Mouse (Mus musculus) MEL (cell line): ENCODE data around the gene Crcp. TPM values are rescaled to one million over a fixed set of nuclear protein-coding genes. Genes with fewer than 3 reads are reported as not detected.
A peak's percentile ranks its signal among the peaks of the same experiment; 100 is the strongest.

Experiments used
- DNase-seq: peaks from one replicate; pipeline ENCODE4 v3.0.0; 2011; ENCODE audit warnings: low read depth, low spot score
- H3K27ac ChIP-seq: 2 replicates; pipeline ENCODE4 v1.5.1; 2012; ENCODE audit warnings: low read depth, mild to moderate bottlenecking, control low read depth, low read length, moderate library complexity; ENCODE audit not compliant: control insufficient read depth
- H3K27me3 ChIP-seq, 2 experiments: fragments of 150-350 bp in 1 of 2; sonication (generic) in 1 of 2; 2 replicates each; pipeline ENCODE4 v1.6.1; 2012; ENCODE audit warnings: low read length in 2 of 2, mild to moderate bottlenecking in 2 of 2, improper control_type of control experiment in 1 of 2, moderate library complexity in 1 of 2; ENCODE audit not compliant: insufficient read depth in 2 of 2, control insufficient read depth in 1 of 2
- H3K36me3 ChIP-seq, 2 experiments: 2 replicates each; pipeline ENCODE4 v1.6.1; 2012 to 2014; ENCODE audit warnings: low read length in 2 of 2, improper control_type of control experiment in 1 of 2, inconsistent platforms in 1 of 2, mild to moderate bottlenecking in 1 of 2; ENCODE audit not compliant: insufficient read depth in 2 of 2, control insufficient read depth in 1 of 2
- H3K4me1 ChIP-seq, 2 experiments: fragments of 150-350 bp in 1 of 2; sonication (generic) in 1 of 2; 2 replicates each; pipeline ENCODE4 v1.6.1; 2012; ENCODE audit warnings: low read length in 2 of 2, improper control_type of control experiment in 1 of 2, mild to moderate bottlenecking in 1 of 2; ENCODE audit not compliant: insufficient read depth in 2 of 2, control insufficient read depth in 1 of 2
- H3K4me3 ChIP-seq, 2 experiments: fragments of 150-350 bp in 1 of 2; sonication (generic) in 1 of 2; 2 replicates each; pipeline ENCODE4 v1.5.1; 2012; ENCODE audit warnings: low read depth in 2 of 2, low read length in 2 of 2, mild to moderate bottlenecking in 2 of 2, moderate library complexity in 2 of 2, control low read depth in 1 of 2, improper control_type of control experiment in 1 of 2; ENCODE audit not compliant: control insufficient read depth in 1 of 2, insufficient read depth in 1 of 2
- H3K79me2 ChIP-seq: 2 replicates; pipeline ENCODE4 v1.6.1; 2012; ENCODE audit warnings: mild to moderate bottlenecking, low read length, moderate library complexity; ENCODE audit not compliant: control insufficient read depth, poor library complexity, insufficient read depth
- H3K9ac ChIP-seq: 2 replicates; pipeline ENCODE4 v1.6.1; 2012; ENCODE audit warnings: low read depth, mild to moderate bottlenecking, control low read depth, low read length, moderate library complexity; ENCODE audit not compliant: control insufficient read depth, poor library complexity, severe bottlenecking
- H3K9me3 ChIP-seq: fragments of 150-350 bp; sonication (generic); replicated peaks from 2 replicates; pipeline ENCODE4 v1.6.1; 2012; ENCODE audit warnings: mild to moderate bottlenecking, low read length, improper control_type of control experiment, moderate library complexity; ENCODE audit not compliant: insufficient read depth
- BHLHE40 ChIP-seq: IDR thresholded peaks from 2 replicates; pipeline ENCODE4 v1.6.1; 2012; ENCODE audit warnings: low read depth, mild to moderate bottlenecking, inconsistent platforms, low read length, improper control_type of control experiment, borderline replicate concordance
- CHD2 ChIP-seq: IDR thresholded peaks from 2 replicates; pipeline ENCODE4 v1.6.1; 2011; ENCODE audit warnings: low read length, improper control_type of control experiment
- E2F4 ChIP-seq: IDR thresholded peaks from 2 replicates; pipeline ENCODE4 v1.6.1; 2011; ENCODE audit warnings: low read depth, low read length, improper control_type of control experiment, borderline replicate concordance
- ELF1 ChIP-seq: IDR thresholded peaks from 2 replicates; pipeline ENCODE4 v1.6.1; 2014; ENCODE audit warnings: low read depth, mild to moderate bottlenecking, inconsistent platforms, low read length, improper control_type of control experiment, moderate library complexity
- EP300 ChIP-seq, 2 experiments: IDR thresholded peaks; 2 replicates each; pipeline ENCODE4 v1.6.1; 2011; ENCODE audit warnings: improper control_type of control experiment in 2 of 2, low read length in 2 of 2, low read depth in 1 of 2, mild to moderate bottlenecking in 1 of 2
- GABPA ChIP-seq: IDR thresholded peaks from 2 replicates; pipeline ENCODE4 v1.6.1; 2012; ENCODE audit warnings: low read depth, mild to moderate bottlenecking, inconsistent platforms, low read length, improper control_type of control experiment, moderate library complexity
- GATA1 ChIP-seq: IDR thresholded peaks from 2 replicates; pipeline ENCODE4 v1.6.1; 2011; ENCODE audit warnings: low read depth, low read length, improper control_type of control experiment
- JUND ChIP-seq: IDR thresholded peaks from 2 replicates; pipeline ENCODE4 v1.6.1; 2011; ENCODE audit warnings: low read depth, mild to moderate bottlenecking, improper control_type of control experiment, low read length
- KAT2A ChIP-seq: conservative IDR thresholded peaks from 2 replicates; pipeline ENCODE4 v1.6.1; 2012; ENCODE audit warnings: low read depth, low read length, improper control_type of control experiment, inconsistent platforms
- MEF2A ChIP-seq: IDR thresholded peaks from 2 replicates; pipeline ENCODE4 v1.6.1; 2014; ENCODE audit warnings: low read depth, mild to moderate bottlenecking, inconsistent platforms, low read length, improper control_type of control experiment; ENCODE audit not compliant: poor library complexity, insufficient replicate concordance, severe bottlenecking; ENCODE audit errors: extremely low read depth
- MXI1 ChIP-seq: IDR thresholded peaks from 2 replicates; pipeline ENCODE4 v1.6.1; 2011; ENCODE audit warnings: mild to moderate bottlenecking, low read depth, low read length, improper control_type of control experiment
- MYB ChIP-seq: IDR thresholded peaks from 2 replicates; pipeline ENCODE4 v1.6.1; 2011; ENCODE audit warnings: mild to moderate bottlenecking, low read depth, low read length, improper control_type of control experiment
- MYC ChIP-seq: IDR thresholded peaks from 2 replicates; pipeline ENCODE4 v1.6.1; 2011; ENCODE audit warnings: low read depth, mild to moderate bottlenecking, low read length, improper control_type of control experiment, moderate library complexity
- NELFE ChIP-seq: IDR thresholded peaks from 2 replicates; pipeline ENCODE4 v1.6.1; 2011; ENCODE audit warnings: low read depth, low read length, improper control_type of control experiment
- NRF1 ChIP-seq: IDR thresholded peaks from 2 replicates; pipeline ENCODE4 v1.6.1; 2014; ENCODE audit warnings: low read depth, mild to moderate bottlenecking, inconsistent platforms, low read length, improper control_type of control experiment, moderate library complexity; ENCODE audit not compliant: poor library complexity, insufficient read depth, severe bottlenecking
- POLR2AphosphoS2 ChIP-seq: IDR thresholded peaks from 2 replicates; pipeline ENCODE4 v1.6.1; 2011; ENCODE audit warnings: low read length, improper control_type of control experiment
- POLR2AphosphoS5 ChIP-seq: IDR thresholded peaks from 2 replicates; pipeline ENCODE4 v1.6.1; 2012; ENCODE audit warnings: low read depth, borderline replicate concordance, mild to moderate bottlenecking, inconsistent platforms, low read length, moderate library complexity, mixed read lengths
- RAD21 ChIP-seq: IDR thresholded peaks from 2 replicates; pipeline ENCODE4 v1.6.1; 2011; ENCODE audit warnings: mild to moderate bottlenecking, low read depth, low read length, improper control_type of control experiment
- TAL1 ChIP-seq: IDR thresholded peaks from 2 replicates; pipeline ENCODE4 v1.6.1; 2012; ENCODE audit warnings: mild to moderate bottlenecking, inconsistent platforms, low read length, moderate library complexity, mixed read lengths
- TBP ChIP-seq: IDR thresholded peaks from 2 replicates; pipeline ENCODE4 v1.8.0; 2011; ENCODE audit warnings: low read depth, low read length, improper control_type of control experiment
- UBTF ChIP-seq: IDR thresholded peaks from 2 replicates; pipeline ENCODE4 v1.6.1; 2012; ENCODE audit warnings: low read depth, mild to moderate bottlenecking, inconsistent platforms, low read length, improper control_type of control experiment, moderate library complexity, borderline replicate concordance; ENCODE audit not compliant: insufficient read depth
- USF2 ChIP-seq, 2 experiments: IDR thresholded peaks; 2 replicates each; pipeline ENCODE4 v1.6.1; 2011 to 2012; ENCODE audit warnings: improper control_type of control experiment in 2 of 2, low read length in 2 of 2, borderline replicate concordance in 1 of 2, inconsistent platforms in 1 of 2, low read depth in 1 of 2, mild to moderate bottlenecking in 1 of 2; ENCODE audit not compliant: insufficient read depth in 1 of 2
- ZC3H11A ChIP-seq: IDR thresholded peaks from 2 replicates; pipeline ENCODE4 v1.6.1; 2012; ENCODE audit warnings: low read depth, mild to moderate bottlenecking, inconsistent platforms, low read length, improper control_type of control experiment
- ZMIZ1 ChIP-seq: IDR thresholded peaks from 2 replicates; pipeline ENCODE4 v1.6.1; 2012; ENCODE audit warnings: low read depth, mild to moderate bottlenecking, inconsistent platforms, low read length, improper control_type of control experiment, moderate library complexity
- ZNF384 ChIP-seq: IDR thresholded peaks from 2 replicates; pipeline ENCODE4 v1.6.1; 2012; ENCODE audit warnings: low read depth, mild to moderate bottlenecking, inconsistent platforms, low read length, improper control_type of control experiment
- polyA plus RNA-seq, 2 experiments: library from polyadenylated mRNA; stranded (reverse) in 1 of 2; unstranded in 1 of 2; fragments of >175 nt in 1 of 2; fragments of >200 nt in 1 of 2; gene quantifications; 2 replicates each; pipeline versions ENCODE4 v1.2.1 to v1.2.4; 2012; ENCODE audit warnings: low replicate concordance in 2 of 2, low read depth in 1 of 2; ENCODE audit not compliant: insufficient read length in 2 of 2, insufficient read depth in 1 of 2, missing spikeins in 1 of 2
- total RNA-seq: library from RNA; depleted of rRNA; stranded (reverse); fragments of 300-350 nt; gene quantifications from 2 replicates; pipeline ENCODE4 v1.2.3, GENCODE M21; 2012

Gene Crcp
- total and polyA plus RNA-seq, 3 experiments, result 56.2 to 69.6 TPM; not detected in 1

- TF ChIP-seq USF2 (IDR thresholded peaks at IDR 0.05; ENCODE audit: borderline replicate concordance in 1 of 2, insufficient read depth in 1 of 2, low read depth in 1 of 2, low read length in 2 of 2) (no peak), GATA1 (0 out of 2 replicates have a peak, but pooled peaks have one; percentile 8), CHD2 (no peak)
These were observed at the start of gene Crcp, which contains the start of gene Asl (continued) for GRCm38 (mm10) chr5:130029142-130029897.

GRCm38 (mm10) chr5:129980216-129980615 is 48.9 kb upstream of the Crcp start:
- Histone ChIP-seq H3K36me3 (peaks cover 7 to 24% of the 10 kb centered on the region in 2 experiments), H3K4me3 (no peak overlapping the region), H3K79me2 (peaks cover 8% of the 10 kb centered on the region)

GRCm38 (mm10) chr5:129989376-129989775 is 39.7 kb upstream of the Crcp start:
- no peak for DNase-seq
- Histone ChIP-seq H3K36me3 (peaks cover 2 to 6% of the 10 kb centered on the region in 2 experiments; a peak in 3 of 4 replicates), H3K4me3 (no peak overlapping the region), H3K79me2 (no peaks in the 10 kb centered on the region), H3K27ac (no peak overlapping the region), H3K9me3 (no peaks in the 10 kb centered on the region), H3K27me3 (no peaks in the 10 kb centered on the region), H3K9ac (no peak overlapping the region), H3K4me1 (peaks cover 0 to 4% of the 10 kb centered on the region in 2 experiments; a peak in 1 of 4 replicates)
- TF ChIP-seq KAT2A (no peak), POLR2AphosphoS2 (0 out of 2 replicates have a peak, but pooled peaks have one; percentile 6), EP300 (IDR thresholded peaks at IDR 0.05; ENCODE audit: low read depth in 1 of 2, low read length in 2 of 2) (no peak)

More at GRCm38 (mm10) chr5:129980216-129980615, 48.9 kb upstream of the Crcp start:
- TF ChIP-seq ZC3H11A, result no peak
- TF ChIP-seq MXI1, result no peak
- TF ChIP-seq ZNF384, result no peak
- no peak for TF ChIP-seq MEF2A
- TF ChIP-seq NELFE, result no peak
- no peak for TF ChIP-seq JUND
- no peak for TF ChIP-seq TAL1
- no peak for TF ChIP-seq BHLHE40
- no peak for TF ChIP-seq ZMIZ1
- no peak for TF ChIP-seq UBTF
- TF ChIP-seq RAD21, result no peak
- TF ChIP-seq MYC, result no peak
- no peak for TF ChIP-seq TBP
- no peak for TF ChIP-seq NRF1
- no peak for TF ChIP-seq POLR2AphosphoS5
- no peak for TF ChIP-seq MYB
- TF ChIP-seq GABPA, result no peak
- TF ChIP-seq ELF1, result no peak
- no peak for TF ChIP-seq E2F4
- H3K27ac ChIP-seq, result no peak overlapping the region
- H3K27me3 ChIP-seq, result no peaks in the 10 kb centered on the region
- peaks cover 6 to 14% of the 10 kb centered on the region in 2 experiments; a peak in 3 of 4 replicates for H3K4me1 ChIP-seq
- DNase-seq, result no peak
- H3K9ac ChIP-seq, result no peak overlapping the region
- no peaks in the 10 kb centered on the region for H3K9me3 ChIP-seq
